Mouse (Mus musculus) liver, embryonic 16.5 days (tissue): Measurements from ENCODE around the gene AI597479. TPM values are rescaled to one million over a fixed set of nuclear protein-coding genes. Genes with fewer than 3 reads are reported as not detected.

Experiments used
- ATAC-seq: fragments of 200-750 bp; cut with Nextera tagmentation; 2 replicates; pipeline ENCODE4 v1.8.0; 2017; ENCODE audit warnings: low read depth, mild to moderate bottlenecking, moderate number of reproducible peaks, moderate library complexity
- H3K27ac ChIP-seq: fragments of 300-500 bp; sonication (generic); 2 replicates; pipeline ENCODE4 v1.5.1; 2014; ENCODE audit warnings: mild to moderate bottlenecking, low read length
- H3K27me3 ChIP-seq: fragments of 300-500 bp; sonication (generic); 2 replicates; pipeline ENCODE4 v1.6.1; 2014; ENCODE audit warnings: low read depth, low read length, mixed read lengths; ENCODE audit not compliant: control insufficient read depth, insufficient read depth
- H3K36me3 ChIP-seq: fragments of 300-500 bp; sonication (generic); 2 replicates; pipeline ENCODE4 v1.6.1; 2014; ENCODE audit warnings: mild to moderate bottlenecking; ENCODE audit not compliant: control insufficient read depth, insufficient read depth
- H3K4me1 ChIP-seq: fragments of 300-500 bp; sonication (generic); 2 replicates; pipeline ENCODE4 v1.6.1; 2014; ENCODE audit warnings: low read depth, low read length, mixed read lengths; ENCODE audit not compliant: control insufficient read depth
- H3K4me2 ChIP-seq: fragments of 300-500 bp; sonication (generic); 2 replicates; pipeline ENCODE4 v1.6.1; 2014; ENCODE audit warnings: low read depth, low read length, mixed read lengths
- H3K4me3 ChIP-seq: fragments of 300-500 bp; sonication (generic); 2 replicates; pipeline ENCODE4 v1.5.1; 2014; ENCODE audit warnings: low read depth, mild to moderate bottlenecking, low read length
- H3K9ac ChIP-seq: fragments of 300-500 bp; sonication (generic); 2 replicates; pipeline ENCODE4 v1.6.1; 2014; ENCODE audit warnings: low read depth, low read length
- H3K9me3 ChIP-seq: fragments of 300-500 bp; sonication (generic); replicated peaks from 2 replicates; pipeline ENCODE4 v1.6.1; 2016; ENCODE audit warnings: low read length; ENCODE audit not compliant: control insufficient read depth
- WGBS: fragments of 180-500 bp; shearing (Covaris S2); extraction: QIAGEN DNeasy Blood & Tissue Kit; methylation state at CpG from one replicate; pipeline ENCODE4 v1.1.7; 2014; ENCODE audit not compliant: insufficient replicate concordance; 5-methylcytosine and 5-hydroxymethylcytosine counted together
- polyA plus RNA-seq: library from polyadenylated mRNA; unstranded; fragments of >200 nt; fragmentation: Nextera tagmentation; extraction: Ambion mirVana; gene quantifications from 2 replicates; pipeline ENCODE4 v1.2.1, GENCODE M21; 2015

AI597479 gene
- 7.6 and 7.9 TPM in 2 replicates for polyA plus RNA-seq

DNA sequence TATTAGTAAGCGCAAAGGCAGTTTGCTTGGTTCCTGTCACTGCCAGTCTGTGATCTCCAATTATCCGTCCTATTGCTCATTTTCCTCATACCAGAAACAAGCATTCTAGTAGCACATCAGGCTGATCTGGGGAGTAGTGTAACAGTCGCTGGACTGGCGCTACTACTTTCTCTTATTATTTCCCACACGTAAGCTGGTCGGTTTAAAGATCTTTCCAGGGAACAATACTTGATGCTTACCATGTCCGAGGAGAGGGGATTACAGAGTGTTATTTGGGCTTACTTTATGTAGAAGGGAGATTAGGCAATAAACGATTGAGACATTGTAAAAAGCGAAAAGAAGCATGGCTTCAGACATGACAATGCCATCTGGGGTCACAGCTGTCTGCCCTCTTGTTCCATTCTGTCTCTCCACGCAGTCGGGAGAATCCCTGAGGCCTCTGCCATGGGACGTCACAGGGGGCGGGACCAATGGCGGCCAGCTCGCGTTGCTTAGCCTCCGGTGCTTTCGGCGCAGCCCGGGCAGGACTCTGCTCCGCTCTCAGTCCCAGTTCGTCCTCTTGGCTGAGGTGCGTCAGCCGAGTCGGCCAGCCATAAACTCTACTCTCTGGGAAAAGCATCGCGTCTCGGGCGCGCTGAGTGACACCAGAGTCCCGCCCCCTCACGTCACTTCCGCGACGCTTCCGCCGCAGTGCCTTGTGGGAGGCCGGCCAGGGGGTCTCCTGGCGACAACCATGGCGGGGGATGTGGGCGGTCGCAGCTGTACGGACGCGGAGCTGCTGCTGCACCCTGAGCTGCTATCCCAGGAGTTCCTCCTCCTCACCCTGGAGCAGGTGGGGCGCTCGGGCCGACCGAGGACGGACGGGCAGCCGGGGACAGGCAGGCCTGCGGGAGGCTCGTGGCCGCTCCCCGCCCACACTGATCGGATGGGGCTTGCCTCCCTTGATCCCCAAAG, at the start of gene AI597479, which contains the start of gene Tgfbrap1:
Gene AI597479, plus strand, starts transcription at position 680 of the 954 bp plus-strand sequence.
Gene Tgfbrap1, minus strand, starts transcription at position 607 of the 954 bp plus-strand sequence.
- under 1% methylated on average over 57 of the region's 57 CpGs for WGBS

DNA sequence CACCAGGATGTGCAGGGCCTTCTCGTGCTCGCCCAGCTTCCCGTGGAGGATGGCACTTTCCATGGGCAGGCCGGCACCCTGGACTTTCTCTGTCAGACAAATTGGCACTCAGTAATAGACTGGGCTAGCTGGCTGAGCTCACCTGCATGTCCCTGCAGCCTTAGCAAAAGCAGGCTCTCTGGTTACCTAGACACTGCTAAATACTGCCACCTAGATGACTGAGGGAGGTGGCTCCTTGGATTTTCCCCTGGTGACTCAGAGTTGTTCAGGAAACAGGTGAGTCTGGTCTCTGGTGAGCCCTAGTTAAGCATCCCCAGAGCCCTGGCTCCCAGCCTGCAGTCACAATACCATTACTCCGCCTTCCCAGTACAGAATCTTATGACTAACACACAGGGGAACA, 46.6 kb upstream of the AI597479 start:
- H3K36me3 ChIP-seq, result no peaks in the 10 kb centered on the region; the same call in 1 of the 2 replicates
- no peak overlapping the region for H3K9ac ChIP-seq
- ATAC-seq, result no peak
- no peaks in the 10 kb centered on the region for H3K9me3 ChIP-seq
- H3K4me3 ChIP-seq, result no peak overlapping the region
- H3K4me1 ChIP-seq, result no peaks in the 10 kb centered on the region
- WGBS, result 64% methylated on average over 5 of the region's 5 CpGs
- no peak overlapping the region for H3K27ac ChIP-seq
- H3K27me3 ChIP-seq, result no peaks in the 10 kb centered on the region
- no peak overlapping the region for H3K4me2 ChIP-seq

More for the DNA sequence above, at the start of gene AI597479, which contains the start of gene Tgfbrap1:
- peak; percentile 92 for ATAC-seq
- Histone ChIP-seq H3K36me3 (no peaks in the 10 kb centered on the region), H3K4me3 (peak within 1 kb of the TSS; percentile 96), H3K4me1 (peaks cover 3% of the 10 kb centered on the region), H3K9me3 (no peaks in the 10 kb centered on the region), H3K9ac (peak within 1 kb of the TSS; percentile 94), H3K4me2 (peak within 1 kb of the TSS; percentile 89), H3K27ac (peak within 1 kb of the TSS; percentile 100), H3K27me3 (no peaks in the 10 kb centered on the region)

GRCm38 (mm10) chr1:43065615-43066310, 32.7 kb upstream of the AI597479 start:
- Histone ChIP-seq H3K36me3 (peaks cover 4% of the 10 kb centered on the region; the same call in 1 of the 2 replicates), H3K4me2 (no peak overlapping the region), H3K4me1 (no peaks in the 10 kb centered on the region), H3K4me3 (no peak overlapping the region), H3K27me3 (no peaks in the 10 kb centered on the region), H3K27ac (no peak overlapping the region), H3K9me3 (no peaks in the 10 kb centered on the region), H3K9ac (no peak overlapping the region)
- ATAC-seq, result peak; percentile 19; the same call in 1 of the 2 replicates
- WGBS, result 62% methylated on average over 9 of the region's 9 CpGs

- H3K27ac ChIP-seq, result no peak overlapping the region
- H3K9ac ChIP-seq, result no peak overlapping the region
- no peak overlapping the region for H3K4me3 ChIP-seq
- H3K4me2 ChIP-seq, result no peak overlapping the region
- no peak for ATAC-seq
- H3K4me1 ChIP-seq, result no peaks in the 10 kb centered on the region
- WGBS, result 57% methylated on average over 8 of the region's 8 CpGs
- H3K27me3 ChIP-seq, result no peaks in the 10 kb centered on the region
- peaks cover 4% of the 10 kb centered on the region; the same call in 1 of the 2 replicates for H3K36me3 ChIP-seq
- H3K9me3 ChIP-seq, result no peaks in the 10 kb centered on the region
Measured at GRCm38 (mm10) chr1:43066573-43066972, 31.9 kb upstream of the AI597479 start.

- WGBS, result 71% methylated on average over 7 of the region's 7 CpGs
- H3K9ac ChIP-seq, result no peak overlapping the region
- H3K9me3 ChIP-seq, result no peaks in the 10 kb centered on the region
- no peak overlapping the region for H3K27ac ChIP-seq
- peaks cover 4% of the 10 kb centered on the region; the same call in 1 of the 2 replicates for H3K36me3 ChIP-seq
- H3K4me3 ChIP-seq, result no peak overlapping the region
- ATAC-seq, result no peak
- no peaks in the 10 kb centered on the region for H3K27me3 ChIP-seq
- H3K4me1 ChIP-seq, result no peaks in the 10 kb centered on the region
- H3K4me2 ChIP-seq, result no peak overlapping the region
Measured at GRCm38 (mm10) chr1:43067551-43067950, 31.0 kb upstream of the AI597479 start.

DNA sequence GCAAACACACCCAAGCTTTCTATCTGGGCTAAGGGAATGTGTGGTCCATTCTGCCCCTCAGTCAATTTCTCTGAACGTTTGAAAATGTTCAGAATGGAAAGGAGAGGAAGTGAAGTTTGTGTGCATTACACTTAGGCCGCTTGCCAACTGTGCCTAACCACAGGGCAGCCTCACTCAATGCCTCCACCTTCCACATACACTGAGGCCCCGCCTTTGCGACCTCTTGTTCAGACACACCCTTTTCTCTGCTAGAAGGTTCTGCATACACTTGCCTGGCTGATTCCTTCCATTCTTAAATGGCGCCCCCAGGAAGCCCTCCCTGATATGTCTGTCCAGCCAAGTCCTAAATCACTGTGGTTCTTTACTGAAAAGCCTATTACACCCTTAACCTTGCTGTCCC, 27.8 kb upstream of the AI597479 start:
- Histone ChIP-seq H3K4me2 (no peak overlapping the region), H3K9me3 (no peaks in the 10 kb centered on the region), H3K27ac (no peak overlapping the region), H3K9ac (no peak overlapping the region), H3K4me1 (no peaks in the 10 kb centered on the region), H3K4me3 (no peak overlapping the region), H3K27me3 (no peaks in the 10 kb centered on the region), H3K36me3 (peaks cover 4% of the 10 kb centered on the region)
- no peak for ATAC-seq
- WGBS, result 32% methylated on average over 5 of the region's 5 CpGs

GRCm38 (mm10) chr1:43072028-43072427, 26.5 kb upstream of the AI597479 start:
- Histone ChIP-seq H3K27me3 (no peaks in the 10 kb centered on the region), H3K4me2 (no peak overlapping the region), H3K4me3 (no peak overlapping the region), H3K9ac (no peak overlapping the region), H3K27ac (no peak overlapping the region), H3K4me1 (no peaks in the 10 kb centered on the region), H3K9me3 (no peaks in the 10 kb centered on the region), H3K36me3 (no peaks in the 10 kb centered on the region; the same call in none of the 2 replicates)
- ATAC-seq, result no peak
- 82% methylated on average over 8 of the region's 8 CpGs for WGBS

DNA sequence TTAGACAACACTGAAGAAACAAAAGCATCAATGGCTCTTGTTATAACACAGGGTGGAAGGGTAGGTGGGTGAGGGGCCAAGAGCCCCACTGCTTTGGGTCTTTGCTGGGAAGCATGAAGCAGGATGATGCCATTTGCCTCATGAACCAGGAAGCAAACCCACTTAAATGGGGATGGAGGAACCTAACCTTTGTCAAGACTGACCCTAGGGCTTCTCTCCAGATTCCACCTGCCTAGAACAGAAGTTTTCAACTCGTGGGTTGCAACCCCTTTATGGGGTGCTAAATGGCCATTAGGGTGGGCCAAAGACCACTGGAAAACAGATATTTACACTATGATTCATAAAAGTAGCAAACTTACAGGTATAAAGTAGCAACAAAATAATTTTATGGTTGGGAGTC, 25.9 kb upstream of the AI597479 start:
- no peak overlapping the region for H3K4me3 ChIP-seq
- no peaks in the 10 kb centered on the region for H3K27me3 ChIP-seq
- WGBS, result 70% methylated on average over 1 of the region's 1 CpGs
- H3K9ac ChIP-seq, result no peak overlapping the region
- H3K36me3 ChIP-seq, result no peaks in the 10 kb centered on the region; the same call in 1 of the 2 replicates
- no peaks in the 10 kb centered on the region for H3K4me1 ChIP-seq
- H3K9me3 ChIP-seq, result no peaks in the 10 kb centered on the region
- no peak overlapping the region for H3K27ac ChIP-seq
- H3K4me2 ChIP-seq, result no peak overlapping the region
- ATAC-seq, result no peak
